Mouse (Mus musculus): ENCODE results near the gene Tldc2. TPM values are rescaled to one million over a fixed set of nuclear protein-coding genes. Genes with fewer than 3 reads are reported as not detected.

Gene Tldc2
- total RNA-seq (2021), result not detected

DNA sequence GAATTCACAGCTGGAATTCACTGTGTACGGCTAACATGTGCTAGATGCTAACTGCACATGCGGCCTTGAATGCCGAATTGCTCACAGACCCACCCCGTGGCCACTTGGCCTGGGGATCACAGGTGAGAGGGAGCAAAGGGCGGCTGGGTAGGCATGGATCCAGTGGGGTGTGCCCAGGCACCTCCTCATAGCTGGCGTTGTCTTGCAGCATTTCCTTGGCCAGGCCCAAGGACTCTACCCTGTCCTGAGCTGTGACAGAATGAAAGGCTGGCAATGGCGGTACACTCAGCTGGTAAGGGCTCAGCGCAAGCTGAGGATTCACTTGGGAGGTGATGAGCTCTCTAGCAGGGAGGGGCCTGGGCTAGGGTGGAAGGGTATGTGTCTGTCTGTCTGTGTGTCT, at the start of gene Tldc2:
TSS of gene Tldc2 (plus strand) at position 260 of the 400 bp plus-strand sequence.
- no peak for DNase-seq (ENCODE audit: low spot score)
- intact Hi-C loops (cut with DNase I), result no loop called here

DNA sequence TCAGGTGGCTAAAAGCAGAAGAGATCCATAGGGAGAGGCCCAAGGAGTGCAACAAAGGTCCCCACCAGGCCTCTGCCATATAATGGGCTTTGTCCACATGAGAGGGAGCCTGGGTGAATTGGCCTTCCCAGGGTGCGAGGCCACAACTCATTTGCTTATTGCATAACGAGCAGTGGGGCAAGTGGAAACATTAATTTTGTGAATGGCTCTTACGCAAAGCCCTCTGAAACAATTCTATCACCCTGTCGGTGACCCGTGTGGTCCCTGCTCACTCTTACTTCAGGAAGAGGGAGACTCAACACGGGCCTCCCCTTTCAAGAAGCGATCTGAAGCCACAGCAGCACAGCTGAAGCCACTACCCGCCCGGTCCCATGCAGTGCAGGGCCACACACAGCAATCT, 49.6 kb upstream of the Tldc2 start:
- intact Hi-C loops (cut with DNase I), result no loop called here
- DNase-seq (ENCODE audit: low spot score), result no peak

DNA sequence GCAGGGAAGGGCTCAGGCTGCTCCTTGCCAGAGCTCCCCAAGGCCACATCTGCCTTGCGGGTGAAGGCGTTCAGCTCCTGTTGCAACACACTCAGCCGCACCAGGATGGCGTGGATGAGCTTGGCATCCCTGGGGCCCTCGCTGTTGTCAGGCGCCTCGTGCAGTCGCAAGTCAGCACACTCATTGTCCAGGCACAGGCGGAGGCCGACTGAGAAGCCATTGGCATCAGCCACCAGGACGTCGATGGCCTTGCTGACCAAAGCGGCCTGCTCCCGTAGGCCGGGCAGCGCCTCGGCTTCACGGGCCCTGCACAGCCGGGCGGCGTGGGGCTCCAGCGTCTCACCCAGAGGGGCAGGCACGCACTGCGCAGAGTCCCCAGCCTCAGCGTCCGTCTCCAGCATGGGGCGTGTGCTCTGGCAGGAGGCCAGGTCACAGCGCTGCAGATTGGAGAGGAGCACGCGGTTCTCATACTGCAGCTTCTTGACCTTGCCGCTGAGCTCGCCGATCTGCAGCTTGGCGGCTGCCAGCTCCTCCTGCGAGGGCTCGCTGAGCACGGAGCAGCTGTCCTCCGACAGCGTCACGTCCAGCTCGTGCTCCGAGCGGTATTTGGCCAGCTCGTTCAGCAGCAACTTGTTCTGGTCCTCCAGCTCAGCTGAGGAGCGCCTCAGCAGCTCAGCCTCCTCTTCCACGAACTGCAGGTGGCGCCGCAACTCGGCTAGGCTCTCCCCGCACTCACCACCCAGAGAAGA, 46.8 kb upstream of the Tldc2 start:
- intact Hi-C loops (cut with DNase I), result loop anchor here (5.0 kb wide), 1 partner anchor 37 kb away; the partner anchor contains the start of gene Soga1
- no peak for DNase-seq (ENCODE audit: low spot score)

DNA sequence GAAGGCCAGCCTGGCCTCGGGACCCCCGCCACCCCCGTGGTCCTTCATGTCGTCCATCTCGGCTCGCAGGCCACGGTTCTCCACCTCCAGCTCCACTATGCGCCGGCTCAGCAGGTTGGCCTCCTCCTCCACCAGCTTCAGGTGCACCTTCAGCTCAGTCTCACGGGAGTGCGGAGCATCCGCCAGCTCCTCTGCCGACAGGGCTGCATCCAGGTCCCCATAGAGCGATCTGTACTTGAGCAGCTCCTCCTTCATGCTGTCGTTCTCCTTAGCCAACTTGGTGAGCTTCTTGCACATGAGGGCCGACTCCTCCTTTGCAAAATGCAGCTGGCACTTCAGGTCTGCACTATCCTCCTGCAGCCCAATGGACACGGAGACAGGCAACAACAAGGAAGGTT, 46.2 kb upstream of the Tldc2 start:
- no peak for DNase-seq (ENCODE audit: low spot score)
- intact Hi-C loops (cut with DNase I), result loop anchor here (5.0 kb wide), 1 partner anchor 37 kb away; the partner anchor contains the start of gene Soga1

DNA sequence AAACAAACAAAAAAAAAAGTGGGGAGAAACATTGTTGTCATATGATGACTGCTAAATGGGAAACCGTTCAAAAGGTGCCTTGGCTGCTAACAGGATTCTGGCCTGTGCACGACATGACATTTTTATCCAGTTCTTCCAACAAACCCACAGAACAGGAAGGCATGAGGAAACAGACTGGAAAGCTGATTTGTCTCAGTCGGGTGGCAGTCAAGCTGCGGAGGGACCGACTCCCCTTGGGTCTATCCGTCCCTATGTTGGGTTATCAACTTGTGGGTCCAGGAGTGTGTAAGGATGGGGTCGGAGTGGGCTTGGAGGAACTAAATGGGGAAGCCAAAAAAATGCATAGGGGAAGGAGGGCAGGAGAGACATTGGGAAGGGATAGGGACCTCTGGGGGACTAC, 45.4 kb upstream of the Tldc2 start:
- DNase-seq (ENCODE audit: low spot score), result no peak
- intact Hi-C loops (cut with DNase I), result loop anchor here (5.0 kb wide), 1 partner anchor 36 kb away; the partner anchor contains the start of gene Soga1

DNA sequence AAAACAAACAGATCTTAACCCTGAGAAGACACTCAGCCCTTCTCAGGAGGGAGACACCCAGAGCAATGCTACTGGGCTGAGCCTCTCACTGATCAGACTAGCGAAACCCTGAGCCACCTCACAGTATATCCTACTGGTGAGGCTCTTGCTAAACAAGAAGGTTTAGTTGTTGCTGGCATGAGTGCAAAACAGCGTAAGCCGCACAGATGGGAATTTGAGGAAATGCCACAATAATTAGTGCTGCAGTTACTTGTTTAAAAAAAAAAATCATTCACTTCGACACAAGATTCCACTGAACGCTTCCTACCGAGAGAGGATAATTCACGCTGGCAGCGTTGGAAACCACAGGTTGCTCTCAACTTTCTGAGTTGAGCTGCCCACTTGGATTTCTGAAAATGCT, 43.3 kb upstream of the Tldc2 start:
- intact Hi-C loops (cut with DNase I), result loop anchor here (5.0 kb wide), 1 partner anchor 34 kb away; the partner anchor contains the start of gene Soga1
- DNase-seq (ENCODE audit: low spot score), result no peak

DNA sequence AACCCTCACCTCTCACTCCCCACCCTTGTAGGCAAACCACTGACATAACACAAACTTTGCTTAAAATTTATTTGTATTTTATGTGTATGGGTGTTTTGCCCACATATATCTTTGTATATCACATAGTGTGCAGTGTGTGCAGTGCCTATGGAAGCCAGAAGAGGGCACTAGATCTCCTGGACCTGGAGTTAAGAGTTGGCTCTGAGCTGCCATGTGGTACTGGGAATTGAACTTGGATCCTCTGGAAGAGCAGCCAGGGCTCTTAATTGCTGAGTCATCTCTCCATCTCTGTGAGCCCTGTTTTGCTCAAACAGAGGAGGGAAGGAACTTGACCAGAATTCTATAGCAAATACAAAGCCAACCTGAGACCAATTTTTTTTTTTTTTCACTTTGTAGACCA, 42.9 kb upstream of the Tldc2 start:
- DNase-seq (ENCODE audit: low spot score), result no peak
- intact Hi-C loops (cut with DNase I), result loop anchor here (5.0 kb wide), 1 partner anchor 33 kb away; the partner anchor contains the start of gene Soga1

DNA sequence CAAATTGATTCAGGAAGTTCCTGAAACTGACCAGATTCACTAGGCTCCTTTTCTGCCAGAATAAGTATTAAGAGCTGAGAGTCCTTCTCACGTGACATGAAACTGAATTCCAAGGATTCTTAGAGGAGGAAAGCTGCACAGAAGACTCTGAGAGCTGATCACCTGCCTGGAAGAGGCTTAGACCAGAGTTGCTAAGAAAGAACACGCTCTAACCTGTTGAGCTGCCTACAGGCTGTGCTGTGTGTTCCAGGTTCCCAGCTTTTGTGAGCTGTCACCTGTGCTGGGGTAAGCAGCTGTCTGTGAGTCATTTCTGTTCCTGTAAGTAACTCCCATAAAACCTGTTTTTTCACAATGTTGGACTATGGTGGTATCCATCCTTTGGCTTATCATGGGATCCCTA, 40.9 kb upstream of the Tldc2 start:
- intact Hi-C loops (cut with DNase I), result no loop called here
- no peak for DNase-seq (ENCODE audit: low spot score)

DNA sequence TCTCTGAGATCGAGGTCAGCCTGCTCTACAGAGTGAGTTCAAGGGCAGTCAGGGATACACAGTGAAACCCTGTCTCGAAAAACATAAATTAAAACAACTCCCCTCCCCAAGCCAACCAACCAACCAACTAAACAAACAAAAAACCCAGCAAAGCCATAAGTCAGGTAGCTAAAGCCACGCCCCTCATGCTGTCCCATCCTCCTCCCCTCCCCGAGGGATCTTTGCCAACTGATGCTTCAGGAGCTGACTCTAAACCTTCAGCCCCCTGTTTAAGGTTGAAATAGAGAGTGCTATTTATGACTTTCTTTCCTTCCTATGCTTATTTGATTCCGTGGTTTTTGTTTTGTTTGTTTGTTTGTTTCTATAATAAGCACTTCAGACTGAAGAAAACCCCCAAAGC, 39.9 kb upstream of the Tldc2 start:
- DNase-seq (ENCODE audit: low spot score), result no peak
- intact Hi-C loops (cut with DNase I), result no loop called here

DNA sequence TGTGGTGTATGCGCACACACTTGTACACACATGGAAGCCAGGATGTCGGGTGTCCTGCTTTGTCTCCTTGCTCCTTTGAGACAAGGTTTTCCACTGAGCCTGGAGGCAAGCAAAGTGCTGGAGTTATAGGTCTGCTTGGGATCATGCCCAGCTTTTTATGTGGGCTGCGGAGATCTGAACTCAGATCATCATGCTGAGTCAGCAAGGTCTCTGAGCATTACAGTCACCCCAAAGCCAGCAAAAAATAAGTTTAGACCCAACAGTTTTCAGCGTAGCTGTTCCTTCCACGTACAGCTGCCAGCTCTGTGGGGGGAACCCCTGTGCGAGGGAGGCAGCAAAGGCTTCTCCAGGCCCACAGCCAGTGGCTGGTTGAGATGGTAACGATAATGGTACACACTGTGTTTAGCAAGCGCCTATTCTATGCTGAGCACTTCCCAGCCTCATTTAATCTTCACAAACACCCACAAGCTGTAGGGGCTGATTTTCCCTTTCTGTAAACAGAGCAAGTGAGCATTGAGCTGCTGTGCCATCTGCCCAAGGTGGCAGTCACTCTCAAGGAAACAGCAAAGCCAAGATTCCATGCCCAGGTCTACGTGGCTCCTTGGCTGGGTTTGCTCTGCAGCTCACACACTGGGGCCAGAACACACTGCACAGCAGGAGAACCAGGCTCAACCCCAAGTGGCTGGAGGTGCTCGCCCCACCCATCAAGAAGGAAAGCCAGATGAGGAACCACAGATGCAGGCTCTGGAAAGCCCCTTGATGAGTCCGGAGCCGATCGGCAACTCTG, 38.3 kb upstream of the Tldc2 start:
- DNase-seq (ENCODE audit: low spot score), result no peak
- intact Hi-C loops (cut with DNase I), result loop anchor here (2.0 kb wide), 1 partner anchor 34 kb away; no protein-coding TSS in a partner anchor

DNA sequence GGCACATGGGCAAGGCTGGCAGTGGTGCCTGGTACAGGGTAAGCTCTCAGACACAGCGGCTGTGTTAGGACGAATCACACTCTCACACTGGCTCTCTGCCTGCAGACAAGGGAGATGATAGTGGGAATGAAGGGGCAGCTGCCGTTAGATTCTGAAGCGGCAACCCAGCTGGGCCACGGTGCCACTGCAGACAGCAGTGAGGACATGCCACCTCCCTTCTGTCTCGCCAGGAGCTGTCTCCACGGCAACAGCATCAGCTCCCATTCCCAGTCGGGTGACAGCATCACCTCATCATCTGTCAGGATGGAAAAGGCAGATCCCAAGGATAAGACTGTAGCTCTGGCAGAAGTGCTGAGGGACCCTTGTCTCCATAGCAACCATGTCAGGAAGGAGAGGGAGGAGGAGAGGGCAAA, 37.0 kb upstream of the Tldc2 start:
- intact Hi-C loops (cut with DNase I), result loop anchor here (2.0 kb wide), 1 partner anchor 33 kb away; no protein-coding TSS in a partner anchor

DNA sequence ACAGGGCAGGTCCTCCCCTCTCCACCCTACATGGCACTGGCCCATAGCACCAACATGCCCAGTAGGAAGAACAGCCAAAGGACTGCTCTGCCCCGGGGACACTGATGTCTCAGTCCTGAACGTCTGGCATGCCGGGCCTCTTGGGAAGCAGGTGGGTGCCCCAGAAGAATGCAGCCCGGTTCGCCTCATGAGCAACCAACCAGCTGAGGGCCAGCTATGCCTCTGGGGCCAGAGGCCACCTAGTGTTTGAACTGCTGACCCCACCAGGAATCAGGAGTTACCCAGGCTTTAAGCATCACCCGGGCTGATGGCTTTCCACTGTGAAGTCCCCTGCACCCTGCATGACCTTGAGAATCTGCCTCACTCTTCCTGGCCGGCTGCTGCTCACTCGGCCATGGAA, 34.4 kb upstream of the Tldc2 start:
- intact Hi-C loops (cut with DNase I), result no loop called here
- DNase-seq (ENCODE audit: low spot score), result no peak

More for the DNA sequence above, 37.0 kb upstream of the Tldc2 start:
- no peak for DNase-seq (ENCODE audit: low spot score)

DNA sequence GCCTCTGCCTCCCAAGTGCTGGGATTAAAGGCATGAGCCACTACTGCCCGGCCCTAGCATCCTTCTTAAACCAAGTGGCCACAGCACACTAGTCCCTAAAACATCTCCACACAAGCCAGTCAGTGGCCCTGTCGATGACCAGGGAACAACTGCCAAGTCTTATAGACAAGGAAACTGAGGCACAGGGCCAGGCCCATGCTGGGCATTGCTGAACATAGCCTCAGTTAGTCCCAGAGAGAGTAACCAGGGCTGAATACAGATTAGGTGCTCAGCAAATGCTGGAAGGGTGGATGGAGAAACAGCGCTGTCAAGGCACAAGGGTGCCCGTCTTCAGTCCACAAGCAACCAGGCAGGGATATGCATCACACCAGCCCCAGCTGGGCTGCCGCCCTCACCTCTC, 33.7 kb upstream of the Tldc2 start:
- DNase-seq (ENCODE audit: low spot score), result no peak
- intact Hi-C loops (cut with DNase I), result no loop called here

DNA sequence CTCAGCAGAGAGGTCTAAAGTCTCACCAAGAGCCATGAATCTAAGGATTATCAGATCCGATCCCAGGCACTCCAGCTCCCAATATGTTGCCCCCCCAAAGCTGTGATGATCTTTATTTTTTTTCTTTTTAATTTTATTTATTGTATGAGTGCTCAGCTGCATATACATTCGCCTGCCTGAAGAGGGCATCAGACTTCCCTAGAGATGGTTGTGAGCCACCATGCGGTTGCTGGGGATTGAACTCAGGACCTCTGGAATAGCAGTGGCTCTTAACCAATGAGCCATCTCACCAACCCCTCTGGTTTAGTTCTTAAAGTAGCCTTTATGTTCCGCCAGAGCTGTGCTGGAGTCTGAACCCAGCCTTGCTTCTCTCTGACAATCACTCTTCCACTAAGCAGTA, 33.1 kb upstream of the Tldc2 start:
- DNase-seq (ENCODE audit: low spot score), result no peak
- intact Hi-C loops (cut with DNase I), result loop anchor here (2.0 kb wide), 1 partner anchor 25 kb away; the partner anchor contains the start of gene Soga1

DNA sequence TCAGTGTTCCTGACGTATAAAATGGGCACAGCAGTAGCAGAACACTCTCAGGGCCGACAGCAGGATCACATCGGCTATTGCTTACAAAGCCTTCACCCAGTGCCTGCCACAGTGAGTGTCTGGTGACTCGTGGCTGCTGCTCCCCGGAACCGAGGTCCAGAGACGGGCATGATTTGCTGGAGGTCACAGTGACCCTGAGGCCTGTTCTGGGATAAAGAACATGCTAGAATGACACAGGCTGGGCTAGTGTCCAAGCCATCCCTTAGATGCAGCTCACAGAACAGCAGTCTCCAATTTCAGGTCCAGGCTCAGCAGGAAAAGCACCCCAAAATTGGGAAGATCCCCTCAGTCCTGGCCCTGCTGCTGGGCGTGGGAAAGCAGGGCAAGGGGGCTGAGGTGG, 32.6 kb upstream of the Tldc2 start:
- intact Hi-C loops (cut with DNase I), result loop anchor here (2.0 kb wide), 1 partner anchor 25 kb away; the partner anchor contains the start of gene Soga1
- no peak for DNase-seq (ENCODE audit: low spot score)

DNA sequence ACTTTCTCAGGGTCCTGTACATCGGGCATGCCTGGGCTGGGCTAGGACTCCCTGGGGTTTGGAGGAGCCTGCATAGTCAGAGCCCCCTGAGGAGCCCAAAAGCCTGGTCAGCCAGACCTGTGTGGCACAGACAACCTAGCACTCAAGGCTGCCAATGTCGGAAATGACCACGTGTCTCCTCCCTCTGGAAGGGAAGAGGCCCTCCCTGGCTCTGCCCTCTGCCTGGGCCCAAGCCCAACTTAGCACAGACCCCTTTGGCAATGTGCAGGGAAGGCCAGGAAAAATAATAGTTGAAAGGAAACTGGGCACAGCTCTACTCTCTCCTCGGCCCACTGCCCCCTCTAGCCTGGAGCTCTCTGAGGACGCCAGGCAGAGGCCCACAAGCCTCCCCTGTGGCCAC, 32.0 kb upstream of the Tldc2 start:
- intact Hi-C loops (cut with DNase I), result loop anchor here (2.0 kb wide), 1 partner anchor 24 kb away; the partner anchor contains the start of gene Soga1
- DNase-seq (ENCODE audit: low spot score), result no peak

DNA sequence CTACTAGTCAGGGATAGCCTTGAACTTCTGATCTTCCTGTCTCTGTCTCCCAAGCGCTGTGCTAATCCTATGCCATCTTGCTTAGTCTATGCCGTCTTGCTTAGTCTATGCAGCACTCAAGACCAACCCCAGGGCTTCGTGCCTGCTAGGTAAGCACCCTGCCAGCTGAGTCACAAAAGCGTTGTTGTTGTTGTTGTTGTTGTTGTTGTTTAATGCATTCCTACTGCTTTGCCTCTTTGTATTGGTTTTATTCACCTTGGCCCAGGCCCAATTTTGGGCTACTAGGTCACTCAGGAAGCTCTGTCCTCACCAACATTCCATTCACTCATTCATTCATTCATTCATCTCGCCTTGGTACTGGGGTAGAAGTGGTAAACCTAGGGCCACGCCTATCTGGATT, 31.1 kb upstream of the Tldc2 start:
- intact Hi-C loops (cut with DNase I), result loop anchor here (2.0 kb wide), 1 partner anchor 23 kb away; the partner anchor contains the start of gene Soga1
- no peak for DNase-seq (ENCODE audit: low spot score)

DNA sequence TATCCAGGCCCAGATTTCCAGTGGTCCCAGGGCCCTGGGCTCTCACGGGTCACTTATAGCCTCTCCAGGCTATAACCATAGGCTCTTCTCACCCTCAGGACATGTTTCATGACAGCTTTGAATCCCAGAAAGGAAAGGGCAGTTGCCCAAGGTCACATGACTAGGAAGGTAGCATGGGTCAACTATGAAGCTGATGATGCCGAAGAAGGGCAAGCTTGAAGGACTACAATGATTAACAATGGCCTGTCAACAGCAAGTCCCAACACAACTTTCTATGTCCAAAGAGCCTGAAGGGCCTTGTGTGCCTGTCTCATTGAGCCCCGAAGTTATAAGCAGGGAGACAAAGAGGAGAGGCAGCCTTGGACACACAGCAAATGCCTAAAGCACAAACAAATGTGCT, 29.7 kb upstream of the Tldc2 start:
- DNase-seq (ENCODE audit: low spot score), result no peak
- intact Hi-C loops (cut with DNase I), result no loop called here

DNA sequence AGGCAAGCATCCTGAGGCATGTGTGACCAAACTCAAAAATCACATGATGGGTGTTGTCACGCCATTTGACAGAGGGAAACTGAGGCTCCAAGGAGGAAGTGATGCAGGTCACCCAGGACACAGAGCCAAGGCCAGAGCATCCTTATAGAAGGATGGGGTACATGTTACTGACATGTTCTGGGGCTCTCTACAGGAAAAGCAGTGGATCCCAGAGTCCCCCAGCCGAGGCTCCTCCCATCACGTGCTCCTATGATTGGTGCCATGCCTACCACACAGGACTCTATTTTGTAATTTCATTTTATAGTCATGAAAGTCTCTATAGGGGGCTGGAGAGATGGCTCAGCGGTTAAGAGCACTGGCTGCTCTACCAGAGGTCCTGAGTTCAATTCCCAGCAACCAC, 29.1 kb upstream of the Tldc2 start:
- DNase-seq (ENCODE audit: low spot score), result no peak
- intact Hi-C loops (cut with DNase I), result no loop called here

DNA sequence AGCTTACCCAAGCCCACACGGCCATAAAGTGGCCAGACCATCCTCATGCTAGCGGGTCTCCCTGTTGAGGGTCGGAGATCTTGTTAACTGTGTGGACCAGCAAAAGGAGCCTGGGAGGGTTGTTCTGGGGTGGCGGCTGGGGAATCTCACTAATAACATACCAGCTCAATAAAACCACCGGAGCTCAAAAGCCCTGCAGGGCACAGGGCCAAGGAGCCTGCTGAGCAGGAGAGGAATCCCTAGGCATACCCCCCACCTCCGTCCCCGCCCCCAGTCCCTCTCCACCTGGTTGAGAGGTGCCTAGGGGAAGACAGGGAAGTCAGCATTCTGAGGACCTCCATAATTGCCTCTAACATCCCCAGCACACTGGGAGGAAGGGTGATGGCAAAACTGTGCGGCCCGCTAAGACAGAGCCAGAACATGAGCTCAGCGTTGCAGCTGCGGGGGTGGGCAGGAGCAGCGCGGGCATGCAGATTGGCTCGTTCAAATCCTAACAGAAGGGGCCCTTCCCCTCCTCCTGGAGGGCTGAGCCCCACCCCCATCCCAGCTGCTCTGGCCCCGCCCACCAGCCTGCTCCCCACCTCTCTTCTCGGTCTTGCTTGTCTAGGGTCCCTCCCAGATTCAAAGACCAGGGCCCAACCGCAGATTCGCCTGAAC, 28.4 kb upstream of the Tldc2 start:
- intact Hi-C loops (cut with DNase I), result no loop called here
- peak; percentile 55 for DNase-seq (ENCODE audit: low spot score)

Data from heart, postnatal 25 days (tissue).